Mouse (Mus musculus) Patski (cell line): ENCODE measurements around the gene Slfn5. TPM values are rescaled to one million over a fixed set of nuclear protein-coding genes. Genes with fewer than 3 reads are reported as not detected.
"Not testable (repeated sequence)": the region's sequence is repeated elsewhere in the genome, so short reads cannot be mapped to it uniquely, and the experiment has no call there.

ENCODE experiments used
- ATAC-seq: fragments of 100-300 bp; one replicate; pipeline ENCODE4 v1.8.0; 2021
- CTCF ChIA-PET: fragments of 350-600 bp; sonication (Branson Sonifier 250); formaldehyde crosslinking; loops from one replicate; lab custom pipeline; 2022; ENCODE audit warnings: inconsistent platforms; lab: Charles Lee
- POLR2A ChIA-PET: fragments of 350-600 bp; sonication (Branson Sonifier 250); formaldehyde crosslinking; loops from one replicate; lab custom pipeline; 2022; ENCODE audit warnings: antibody characterized with exemption, inconsistent platforms; lab: Charles Lee
- DNase-seq: peaks from one replicate; pipeline ENCODE4 v3.0.0-alpha.2; 2011; ENCODE audit warnings: low read depth, low spot score
- H3K27me3 ChIP-seq: fragments of 371-371 bp; one replicate; pipeline ENCODE4 v1.5.1; 2021
- CTCF ChIP-seq: fragments of 100-300 bp; IDR thresholded peaks from one replicate; pipeline ENCODE4 v1.5.1; 2021
- in situ Hi-C: fragments of 300-500 bp; cut with MboI; formaldehyde crosslinking; loops from 3 replicates; pipeline ENCODE4 v1.11.1; 2018; ENCODE audit warnings: low pct_unique_long_range_greater_than_20kb, mixed read lengths
- polyA plus RNA-seq: library from polyadenylated mRNA; unstranded; gene quantifications from one replicate; pipeline ENCODE4 v1.2.3, GENCODE M21; 2021

Slfn5 gene
- polyA plus RNA-seq, 1 experiment from 2014 or later = not detected

DNA sequence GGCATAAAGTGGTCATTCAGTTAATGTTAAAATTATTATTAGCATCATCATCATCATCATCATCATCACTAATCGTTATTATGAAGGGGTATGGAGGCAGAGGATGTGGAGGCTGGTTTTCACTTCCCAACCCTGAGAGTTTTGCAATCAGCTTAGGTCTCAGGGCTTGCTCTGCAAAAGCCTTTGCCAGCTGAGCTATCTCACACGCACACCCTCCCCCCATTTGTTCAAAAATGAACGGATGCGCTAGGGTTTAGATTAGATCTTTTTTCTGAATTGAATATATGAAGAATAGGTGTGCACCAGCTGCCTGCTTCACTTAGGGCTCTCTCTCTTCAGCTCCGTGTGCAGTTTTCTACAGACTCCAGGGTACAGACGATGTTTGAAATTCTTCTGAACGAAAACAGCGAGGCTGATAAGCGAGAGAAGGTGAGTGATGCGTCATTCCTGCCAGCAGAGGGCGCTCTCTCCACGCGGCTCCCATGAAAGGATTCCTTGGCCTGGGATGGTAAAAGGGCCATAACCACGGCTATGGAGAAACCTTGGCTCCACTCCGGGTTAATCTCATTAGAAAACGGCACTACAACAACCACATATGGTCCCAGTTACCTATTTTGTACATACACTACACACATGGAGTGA, 36.3 kb upstream of the Slfn5 start:
- DNase-seq = peak; percentile 15
- TF ChIP-seq CTCF = peak; percentile 95
- in situ Hi-C loops = loop anchor here (5.0 to 25.0 kb wide), 3 partner anchors 42 to 350 kb away; partner anchors contain the start of genes Slfn3 and Slfn4
- H3K27me3 ChIP-seq = peaks cover 30% of the 10 kb centered on the region
- ATAC-seq = peak; percentile 75
- CTCF ChIA-PET = interaction anchor here (0.6 to 1.5 kb wide), 6 partner anchors 10 to 50 kb away, joined by 3 to 6 read pairs (median 4); no protein-coding TSS in a partner anchor
- POLR2A ChIA-PET = no interaction called here

GRCm38 (mm10) chr11:82920768-82921167, 30.4 kb upstream of the Slfn5 start:
- CTCF ChIA-PET = interaction anchor here (1.4 kb wide), 1 partner anchor 8 kb away, joined by 5 read pairs; no protein-coding TSS in a partner anchor

DNA sequence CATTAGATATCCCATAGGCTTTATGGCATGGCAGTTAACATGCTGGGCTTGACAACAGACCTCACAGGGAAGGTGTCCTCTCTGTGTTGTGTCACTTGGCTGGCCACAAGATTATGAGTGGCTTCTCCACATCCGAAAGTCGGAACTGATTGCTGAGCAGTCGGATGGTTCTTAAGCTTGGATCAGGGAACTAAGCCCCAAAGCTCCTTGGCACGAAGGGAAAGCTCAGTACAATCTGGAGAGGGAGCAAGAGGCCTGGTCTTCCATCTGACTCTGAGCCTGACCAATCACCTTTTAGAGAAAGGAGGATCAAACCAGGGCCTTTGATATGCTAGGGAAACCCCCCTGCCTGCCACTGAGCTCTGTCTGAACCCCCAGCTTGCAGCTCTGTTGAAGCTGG, 29.5 kb upstream of the Slfn5 start:
- POLR2A ChIA-PET = no interaction called here
- no peak for TF ChIP-seq CTCF
- CTCF ChIA-PET = interaction anchor here (1.4 kb wide), 1 partner anchor 9 kb away, joined by 5 read pairs; no protein-coding TSS in a partner anchor
- in situ Hi-C loops = loop anchor here (25.0 kb wide), 1 partner anchor 266 kb away; the partner anchor contains the start of genes Slfn3 and Slfn4
- DNase-seq (no peak), ATAC-seq (no peak)
- H3K27me3 ChIP-seq = peaks cover 27% of the 10 kb centered on the region

More at GRCm38 (mm10) chr11:82920768-82921167, 30.4 kb upstream of the Slfn5 start:
- ATAC-seq (no peak), DNase-seq (no peak)
- in situ Hi-C loops = loop anchor here (25.0 kb wide), 1 partner anchor 267 kb away; the partner anchor contains the start of genes Slfn3 and Slfn4
- peaks cover 34% of the 10 kb centered on the region for H3K27me3 ChIP-seq
- no peak for TF ChIP-seq CTCF
- POLR2A ChIA-PET = no interaction called here

- ATAC-seq, DNase-seq, POLR2A ChIA-PET: not testable (repeated sequence)
- CTCF ChIA-PET = interaction anchor here (1.2 kb wide), 1 partner anchor 16 kb away, joined by 3 read pairs; no protein-coding TSS in a partner anchor
- in situ Hi-C loops = loop anchor here (25.0 kb wide), 1 partner anchor 263 kb away; the partner anchor contains the start of genes Slfn3 and Slfn4
- peaks cover 12% of the 10 kb centered on the region for H3K27me3 ChIP-seq
These were observed 27.2 kb upstream of the Slfn5 start for GRCm38 (mm10) chr11:82923910-82924309.

- no peak for DNase-seq
- ChIA-PET CTCF (no interaction called here), POLR2A (no interaction called here)
- no peak for ATAC-seq
- in situ Hi-C loops = no loop called here
- no peak for TF ChIP-seq CTCF
- H3K27me3 ChIP-seq = no peaks in the 10 kb centered on the region
These were observed 22.1 kb upstream of the Slfn5 start for GRCm38 (mm10) chr11:82928897-82929632.

GRCm38 (mm10) chr11:82929633-82929950, 21.6 kb upstream of the Slfn5 start:
- ATAC-seq (no peak), DNase-seq (no peak)
- TF ChIP-seq CTCF = no peak
- in situ Hi-C loops = no loop called here
- ChIA-PET POLR2A (no interaction called here), CTCF (no interaction called here)
- H3K27me3 ChIP-seq = no peaks in the 10 kb centered on the region

GRCm38 (mm10) chr11:82930391-82930955, 20.7 kb upstream of the Slfn5 start:
- CTCF ChIA-PET, in situ Hi-C loops, ATAC-seq, DNase-seq, POLR2A ChIA-PET, H3K27me3 ChIP-seq: not testable (repeated sequence)

- DNase-seq = not testable (repeated sequence)
These were observed 20.0 kb upstream of the Slfn5 start for GRCm38 (mm10) chr11:82931161-82931560.

GRCm38 (mm10) chr11:82931671-82932450, 19.3 kb upstream of the Slfn5 start:
- POLR2A ChIA-PET, ATAC-seq, CTCF ChIA-PET, H3K27me3 ChIP-seq, DNase-seq, in situ Hi-C loops: not testable (repeated sequence)

More at GRCm38 (mm10) chr11:82931161-82931560, 20.0 kb upstream of the Slfn5 start:
- ATAC-seq, in situ Hi-C loops, H3K27me3 ChIP-seq, CTCF ChIA-PET, POLR2A ChIA-PET: not testable (repeated sequence)

GRCm38 (mm10) chr11:82933186-82933585, 18.0 kb upstream of the Slfn5 start:
- ATAC-seq (no peak), DNase-seq (no peak)
- ChIA-PET CTCF (no interaction called here), POLR2A (no interaction called here)
- peaks cover 11% of the 10 kb centered on the region for H3K27me3 ChIP-seq
- no peak for TF ChIP-seq CTCF
- in situ Hi-C loops = no loop called here
